Mouse (Mus musculus): ENCODE measurements at regions not wholly inside any gene's neighbourhood (a gene's known extent, or its start where the extent isn't known, plus 50 kb on each side); places are given as distances from the start of the nearest gene placed in this dataset.

- H3K4me1 ChIP-seq (ENCODE audit: control insufficient read depth in 1 of 2, insufficient read depth in 2 of 2, low read length in 2 of 2) = no peaks in the 10 kb centered on the region
Observed at GRCm38 (mm10) chr12:50122145-50122544, 526.8 kb downstream of the Prkd1 start.

GRCm38 (mm10) chr12:50122971-50123370, 525.9 kb downstream of the Prkd1 start:
- no peaks in the 10 kb centered on the region for H3K27me3 ChIP-seq (ENCODE audit: control insufficient read depth in 1 of 2, insufficient read depth in 2 of 2, low read length in 2 of 2)
- no peaks in the 10 kb centered on the region for H3K4me1 ChIP-seq (ENCODE audit: control insufficient read depth in 1 of 2, insufficient read depth in 2 of 2, low read length in 2 of 2)
- no peak for DNase-seq (ENCODE audit: low read depth, low spot score)

More at GRCm38 (mm10) chr12:50122145-50122544, 526.8 kb downstream of the Prkd1 start:
- H3K9ac ChIP-seq (ENCODE audit: control insufficient read depth, low read depth, low read length, poor library complexity, severe bottlenecking) = no peak overlapping the region
- no peaks in the 10 kb centered on the region for H3K9me3 ChIP-seq (replicated peaks; ENCODE audit: insufficient read depth, low read length)
- no peaks in the 10 kb centered on the region for H3K79me2 ChIP-seq (ENCODE audit: control insufficient read depth, insufficient read depth, low read length, poor library complexity)
- no peaks in the 10 kb centered on the region for H3K36me3 ChIP-seq (ENCODE audit: control insufficient read depth in 1 of 2, insufficient read depth in 2 of 2, low read length in 2 of 2)
- no peak for TF ChIP-seq KAT2A (conservative IDR thresholded peaks at IDR 0.05; ENCODE audit: low read depth, low read length)
- TF ChIP-seq ZC3H11A (IDR thresholded peaks at IDR 0.05; ENCODE audit: low read depth, low read length) = no peak
- no peak for TF ChIP-seq ETS1 (IDR thresholded peaks at IDR 0.05; ENCODE audit: low read depth, low read length)
- no peak for TF ChIP-seq ZKSCAN1 (IDR thresholded peaks at IDR 0.05; ENCODE audit: low read depth, low read length)
- no peak for TF ChIP-seq EP300 (IDR thresholded peaks at IDR 0.05; ENCODE audit: low read depth in 1 of 2, low read length in 2 of 2)
- no peak for TF ChIP-seq UBTF (IDR thresholded peaks at IDR 0.05; ENCODE audit: borderline replicate concordance, insufficient read depth, low read depth, low read length)
- no peak for TF ChIP-seq SIN3A (IDR thresholded peaks at IDR 0.05; ENCODE audit: low read length)
- no peaks in the 10 kb centered on the region for H3K27me3 ChIP-seq (ENCODE audit: control insufficient read depth in 1 of 2, insufficient read depth in 2 of 2, low read length in 2 of 2)
- H3K4me3 ChIP-seq (ENCODE audit: control insufficient read depth in 1 of 2, insufficient read depth in 1 of 2, low read depth in 2 of 2, low read length in 2 of 2) = no peak overlapping the region
- no peak overlapping the region for H3K27ac ChIP-seq (ENCODE audit: control insufficient read depth, low read depth, low read length)
- no peak for DNase-seq (ENCODE audit: low read depth, low spot score)

GRCm38 (mm10) chr12:50158143-50158542, 490.8 kb downstream of the Prkd1 start:
- Histone ChIP-seq H3K36me3 (ENCODE audit: control insufficient read depth in 1 of 2, insufficient read depth in 2 of 2, low read length in 2 of 2) (no peaks in the 10 kb centered on the region), H3K4me1 (ENCODE audit: control insufficient read depth in 1 of 2, insufficient read depth in 2 of 2, low read length in 2 of 2) (no peaks in the 10 kb centered on the region), H3K4me3 (ENCODE audit: control insufficient read depth in 1 of 2, insufficient read depth in 1 of 2, low read depth in 2 of 2, low read length in 2 of 2) (no peak overlapping the region), H3K27ac (ENCODE audit: control insufficient read depth, low read depth, low read length) (no peak overlapping the region), H3K27me3 (ENCODE audit: control insufficient read depth in 1 of 2, insufficient read depth in 2 of 2, low read length in 2 of 2) (no peaks in the 10 kb centered on the region), H3K79me2 (ENCODE audit: control insufficient read depth, insufficient read depth, low read length, poor library complexity) (no peaks in the 10 kb centered on the region), H3K9me3 (replicated peaks; ENCODE audit: insufficient read depth, low read length) (no peaks in the 10 kb centered on the region), H3K9ac (ENCODE audit: control insufficient read depth, low read depth, low read length, poor library complexity, severe bottlenecking) (no peak overlapping the region)
- no peak for TF ChIP-seq POLR2AphosphoS2 (IDR thresholded peaks at IDR 0.05; ENCODE audit: low read length)
- no peak for TF ChIP-seq MAFK (IDR thresholded peaks at IDR 0.05; ENCODE audit: borderline replicate concordance, low read depth, low read length)
- DNase-seq (ENCODE audit: low read depth, low spot score) = no peak

More at GRCm38 (mm10) chr12:50122971-50123370, 525.9 kb downstream of the Prkd1 start:
- TF ChIP-seq MAZ (IDR thresholded peaks at IDR 0.05; ENCODE audit: low read depth, low read length) (no peak), GABPA (IDR thresholded peaks at IDR 0.05; ENCODE audit: low read depth, low read length) (no peak)
- Histone ChIP-seq H3K4me3 (ENCODE audit: control insufficient read depth in 1 of 2, insufficient read depth in 1 of 2, low read depth in 2 of 2, low read length in 2 of 2) (no peak overlapping the region), H3K9me3 (replicated peaks; ENCODE audit: insufficient read depth, low read length) (no peaks in the 10 kb centered on the region), H3K9ac (ENCODE audit: control insufficient read depth, low read depth, low read length, poor library complexity, severe bottlenecking) (no peak overlapping the region), H3K27ac (ENCODE audit: control insufficient read depth, low read depth, low read length) (no peak overlapping the region), H3K36me3 (ENCODE audit: control insufficient read depth in 1 of 2, insufficient read depth in 2 of 2, low read length in 2 of 2) (no peaks in the 10 kb centered on the region), H3K79me2 (ENCODE audit: control insufficient read depth, insufficient read depth, low read length, poor library complexity) (no peaks in the 10 kb centered on the region)

Measured in MEL (cell line).